Mouse (Mus musculus): ENCODE data around the gene Gm17482.

Gene Gm17482

DNA sequence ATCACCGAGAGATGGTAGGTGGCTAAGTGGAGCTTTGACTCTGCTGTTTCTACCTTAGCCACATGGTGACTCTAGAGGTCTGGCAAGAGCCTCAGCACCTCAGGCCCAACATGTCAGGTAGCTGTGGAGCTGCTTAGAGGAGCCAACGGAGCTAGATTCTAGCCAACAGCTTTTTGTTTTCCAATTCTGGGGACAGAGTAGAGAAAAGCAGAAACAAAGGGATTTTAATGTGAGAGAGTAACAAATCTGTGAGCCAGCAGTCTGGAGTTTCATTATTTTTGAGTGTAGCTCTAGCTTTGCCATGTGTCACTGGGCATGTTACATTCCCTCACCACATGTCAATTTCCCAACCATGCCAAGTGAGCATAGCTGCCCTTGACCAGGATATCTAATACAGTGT, 17.1 kb downstream of the Gm17482 start:
- peak; percentile 75 for ATAC-seq (ENCODE audit: insufficient number of reproducible peaks, low FRiP score, low TSS enrichment)

DNA sequence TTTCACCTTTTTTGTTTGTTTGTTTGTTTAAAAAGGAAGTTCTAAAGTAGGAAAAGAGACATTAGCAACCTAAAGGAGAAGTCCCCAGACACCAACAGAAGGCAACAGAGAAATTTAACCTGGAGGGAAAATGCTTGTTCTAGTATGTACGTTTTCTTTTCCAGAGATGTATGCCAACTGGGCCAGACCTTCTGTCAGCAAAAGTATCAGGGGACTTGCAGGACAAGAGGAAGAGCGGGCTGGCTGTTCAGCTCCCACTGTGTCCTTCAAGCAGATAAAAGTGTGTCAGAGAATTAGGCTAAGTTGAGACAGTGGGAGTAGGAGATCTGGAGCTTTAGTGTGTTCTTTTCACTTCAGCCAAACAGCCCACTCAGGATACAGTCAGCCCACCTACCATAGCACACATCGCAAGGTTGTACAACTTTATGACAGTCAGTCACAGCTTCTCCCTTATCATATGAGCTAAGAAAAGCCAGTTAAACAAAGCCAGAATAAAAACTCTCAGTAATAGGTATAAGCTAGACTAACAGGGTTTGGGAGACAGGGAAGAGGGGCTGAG, 18.4 kb downstream of the Gm17482 start:
- no peak for ATAC-seq (ENCODE audit: insufficient number of reproducible peaks, low FRiP score, low TSS enrichment)

- no peak for ATAC-seq (ENCODE audit: insufficient number of reproducible peaks, low FRiP score, low TSS enrichment)
Observed at GRCm38 (mm10) chr6:115251531-115251985, 24.4 kb downstream of the Gm17482 start.

- 0 out of 2 replicates have a peak, but pooled peaks have one; percentile 20 for ATAC-seq (ENCODE audit: insufficient number of reproducible peaks, low FRiP score, low TSS enrichment)
Observed at GRCm38 (mm10) chr6:115252099-115252873, 25.1 kb downstream of the Gm17482 start, which contains the start of gene Timp4. TSS of gene Timp4 (minus strand) at chr6:115252205.

GRCm38 (mm10) chr6:115255171-115255570, 28.0 kb downstream of the Gm17482 start:
- ATAC-seq (ENCODE audit: insufficient number of reproducible peaks, low FRiP score, low TSS enrichment) = no peak

DNA sequence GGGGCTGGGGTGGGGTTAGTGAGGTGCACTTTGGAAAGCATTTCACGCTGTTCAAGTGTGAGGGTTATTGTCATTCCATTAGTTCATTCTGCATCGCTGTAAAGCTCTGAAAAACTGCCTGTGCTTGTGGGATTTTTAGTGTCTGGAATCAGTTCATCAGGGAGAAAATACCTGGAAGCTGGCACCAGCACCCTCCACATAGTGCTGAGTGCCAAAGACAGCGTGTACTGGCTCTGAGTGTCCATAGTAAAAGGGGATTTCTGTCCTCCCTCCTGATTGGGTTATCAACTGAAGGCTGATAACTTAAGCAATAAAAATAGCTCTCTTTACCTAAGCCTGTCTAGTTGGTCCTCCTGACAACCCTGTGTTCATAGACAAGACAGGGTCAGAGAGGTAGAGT, 33.4 kb downstream of the Gm17482 start:
- ATAC-seq (ENCODE audit: insufficient number of reproducible peaks, low FRiP score, low TSS enrichment) = peak; percentile 56; the same call in 1 of the 2 replicates

GRCm38 (mm10) chr6:115266791-115267190, 39.6 kb downstream of the Gm17482 start:
- no peak for ATAC-seq (ENCODE audit: insufficient number of reproducible peaks, low FRiP score, low TSS enrichment)

- ATAC-seq (ENCODE audit: insufficient number of reproducible peaks, low FRiP score, low TSS enrichment) = peak; percentile 82
Observed at GRCm38 (mm10) chr6:115267916-115268315, 40.8 kb downstream of the Gm17482 start.

DNA sequence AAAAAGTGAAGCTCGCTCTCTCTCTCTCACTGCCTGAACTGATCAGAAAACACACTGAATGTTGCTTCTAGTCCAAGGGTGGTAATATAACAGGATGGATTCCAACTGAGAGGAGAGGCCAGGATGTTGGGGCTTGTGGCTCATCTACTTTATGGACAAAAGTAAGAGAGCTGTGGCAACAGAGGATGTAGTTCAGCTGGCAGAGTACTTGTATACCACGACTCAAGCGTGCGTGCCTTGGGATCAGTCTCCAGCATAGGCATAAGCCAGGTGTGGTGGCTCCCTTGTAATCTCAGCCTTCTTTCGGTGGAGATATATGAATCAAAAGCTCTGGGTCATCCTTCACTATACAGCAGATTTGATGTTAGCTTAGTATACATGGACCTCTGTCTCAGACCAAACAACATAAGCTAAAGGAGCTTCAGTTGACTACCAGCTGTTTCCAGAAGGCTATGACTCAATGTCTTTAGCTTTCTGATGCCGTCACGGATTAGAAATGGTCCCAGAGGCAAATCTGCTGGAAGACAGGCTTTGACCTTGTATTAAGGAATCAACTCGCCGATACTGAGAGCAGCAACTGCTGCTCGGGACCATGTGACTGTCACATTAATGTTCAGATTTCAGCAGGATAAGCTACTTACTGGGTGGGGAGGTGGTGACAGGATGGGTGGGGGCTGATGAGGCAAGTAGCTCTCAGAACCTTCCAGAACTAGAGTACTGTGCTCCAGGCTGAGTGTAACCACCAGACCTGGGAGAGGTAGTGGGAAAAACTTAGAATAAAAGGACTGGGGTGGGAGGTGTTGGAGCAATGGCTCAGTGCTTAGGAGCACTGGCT, 41.6 kb downstream of the Gm17482 start:
- ATAC-seq (ENCODE audit: insufficient number of reproducible peaks, low FRiP score, low TSS enrichment) = no peak

GRCm38 (mm10) chr6:115269561-115269960, 42.4 kb downstream of the Gm17482 start:
- ATAC-seq (ENCODE audit: insufficient number of reproducible peaks, low FRiP score, low TSS enrichment) = no peak

DNA sequence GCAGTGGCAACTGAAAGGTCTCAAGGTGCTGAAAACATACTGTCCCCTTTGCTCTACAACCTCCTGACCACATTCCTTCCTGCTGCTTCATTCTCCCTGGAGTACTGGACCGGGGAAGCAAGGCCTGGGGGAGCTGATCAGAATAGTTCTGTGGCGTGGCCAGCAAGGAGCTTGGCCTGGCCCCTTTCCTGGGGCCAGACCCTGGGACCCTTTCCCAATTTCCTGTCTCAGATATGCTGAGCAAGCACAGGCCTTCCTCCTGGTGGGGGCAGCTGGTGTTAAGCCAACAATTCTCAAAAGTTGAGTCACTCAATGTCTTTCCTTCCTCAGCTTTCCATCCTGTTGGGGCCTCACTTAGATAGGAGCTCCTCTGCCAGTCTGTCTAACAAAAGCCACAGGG, 42.9 kb downstream of the Gm17482 start:
- no peak for ATAC-seq (ENCODE audit: insufficient number of reproducible peaks, low FRiP score, low TSS enrichment)

GRCm38 (mm10) chr6:115271326-115271725, 44.2 kb downstream of the Gm17482 start:
- ATAC-seq (ENCODE audit: insufficient number of reproducible peaks, low FRiP score, low TSS enrichment) = no peak

GRCm38 (mm10) chr6:115271866-115272271, 44.7 kb downstream of the Gm17482 start:
- ATAC-seq (ENCODE audit: insufficient number of reproducible peaks, low FRiP score, low TSS enrichment) = no peak

GRCm38 (mm10) chr6:115273346-115273745, 46.2 kb downstream of the Gm17482 start:
- no peak for ATAC-seq (ENCODE audit: insufficient number of reproducible peaks, low FRiP score, low TSS enrichment)

GRCm38 (mm10) chr6:115274705-115275104, 47.6 kb downstream of the Gm17482 start:
- ATAC-seq (ENCODE audit: insufficient number of reproducible peaks, low FRiP score, low TSS enrichment) = no peak

DNA sequence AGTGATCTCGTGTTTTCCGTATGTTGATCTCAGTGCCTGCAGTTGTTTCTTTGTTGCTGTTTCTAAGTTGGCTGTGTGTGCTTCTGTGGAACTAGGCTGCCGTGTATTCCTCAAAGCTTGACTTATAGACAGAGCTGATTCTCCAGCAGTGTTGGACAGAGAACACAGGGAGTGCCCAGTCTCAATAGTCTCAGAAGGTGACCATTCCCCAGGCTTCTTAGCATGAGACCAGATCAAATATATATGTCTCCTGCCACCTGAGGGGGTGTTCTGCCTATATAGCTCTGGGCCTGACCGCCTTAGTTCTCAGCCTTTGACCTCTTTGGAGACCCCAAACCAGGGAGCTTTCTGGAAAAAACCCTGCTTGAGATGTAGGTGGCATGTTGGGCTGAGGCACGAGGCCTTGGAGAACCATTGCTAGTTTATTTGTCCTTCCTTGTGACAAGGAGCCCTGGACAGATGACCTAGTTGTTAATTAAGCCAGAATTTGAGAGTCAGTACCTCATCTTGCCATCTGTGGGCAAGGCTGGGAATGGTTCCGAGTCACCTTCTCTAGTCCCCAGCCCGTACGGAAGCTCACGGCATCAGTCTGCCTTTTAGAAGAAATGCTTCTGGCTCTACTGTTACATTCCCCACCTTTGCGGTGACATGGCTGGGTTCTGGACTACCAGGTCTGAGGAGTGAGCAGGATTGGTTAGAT, 48.1 kb downstream of the Gm17482 start:
- ATAC-seq (ENCODE audit: insufficient number of reproducible peaks, low FRiP score, low TSS enrichment) = 0 out of 2 replicates have a peak, but pooled peaks have one; percentile 37

DNA sequence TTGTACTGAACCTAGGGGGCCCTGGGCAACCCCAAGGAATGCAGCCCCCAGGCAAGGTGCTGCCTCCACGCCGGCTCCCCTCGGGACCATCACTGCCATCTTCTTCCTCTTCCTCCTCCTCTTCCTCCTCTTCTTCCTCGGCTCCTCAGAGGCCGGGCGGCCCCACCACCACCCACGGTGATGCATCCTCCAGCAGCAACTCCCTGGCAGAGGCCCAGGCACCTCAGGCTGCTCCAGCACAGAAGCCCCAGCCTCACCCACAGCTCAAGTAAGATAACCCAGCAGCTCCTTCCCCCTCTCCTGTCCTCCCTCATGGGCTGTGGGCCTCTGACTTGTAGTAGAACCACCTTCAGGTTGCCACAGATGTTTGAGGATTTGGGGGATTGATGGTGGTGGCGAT, 50.9 kb downstream of the Gm17482 start:
- no peak for ATAC-seq (ENCODE audit: insufficient number of reproducible peaks, low FRiP score, low TSS enrichment)

DNA sequence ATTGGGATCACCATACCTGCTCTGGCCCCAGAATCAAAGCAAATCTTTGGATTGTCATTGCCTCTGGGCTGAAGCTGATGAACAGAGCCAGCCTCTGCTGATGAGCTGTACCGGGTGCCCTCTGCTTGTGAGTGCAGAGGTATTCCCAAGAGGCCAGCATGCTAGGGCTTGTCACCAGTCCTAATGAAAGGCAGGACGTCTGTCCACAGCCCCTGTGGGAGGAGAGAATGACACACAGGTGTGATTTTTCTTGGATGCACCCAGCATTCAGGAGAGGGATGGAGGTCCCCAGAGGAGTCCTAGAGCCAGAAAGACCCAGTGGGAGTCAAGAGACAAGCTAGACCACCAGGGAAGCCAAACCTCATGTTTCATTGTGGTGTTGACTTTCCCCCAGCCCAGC, 52.5 kb downstream of the Gm17482 start:
- no peak for ATAC-seq (ENCODE audit: insufficient number of reproducible peaks, low FRiP score, low TSS enrichment)

DNA sequence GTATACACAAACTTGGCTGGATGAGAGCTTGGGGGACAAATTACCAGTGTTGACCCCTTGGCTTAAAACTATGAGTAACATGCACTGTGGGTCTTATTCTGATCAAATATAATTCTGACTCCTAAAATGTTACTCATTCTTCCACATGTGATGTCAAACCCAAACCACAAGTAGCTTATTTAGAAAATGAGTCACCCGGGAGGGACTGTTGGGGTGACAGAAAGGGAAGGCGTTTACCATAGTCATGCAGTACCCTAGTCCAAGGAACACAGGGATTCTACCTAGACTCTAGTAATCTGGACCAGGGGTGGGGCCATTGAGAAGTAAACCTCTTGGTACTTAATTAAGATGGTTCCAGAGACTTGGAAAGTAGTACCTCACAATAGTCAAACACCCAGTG, 57.0 kb downstream of the Gm17482 start:
- ATAC-seq (ENCODE audit: insufficient number of reproducible peaks, low FRiP score, low TSS enrichment) = no peak

GRCm38 (mm10) chr6:115286441-115286840, 59.3 kb downstream of the Gm17482 start:
- no peak for ATAC-seq (ENCODE audit: insufficient number of reproducible peaks, low FRiP score, low TSS enrichment)
